Mouse (Mus musculus) lung, postnatal 0 days (tissue): ENCODE data around the gene Atg4a-ps.

Experiments
- CTCF ChIP-seq: IDR thresholded peaks from 2 replicates; pipeline ENCODE4 v1.5.1; 2016; ENCODE audit warnings: antibody characterized with exemption, mild to moderate bottlenecking
- EP300 ChIP-seq: IDR thresholded peaks from 2 replicates; pipeline ENCODE4 v1.6.1; 2016; ENCODE audit warnings: antibody characterized with exemption, mild to moderate bottlenecking, control low read depth

- peak; percentile 40 for TF ChIP-seq CTCF
- TF ChIP-seq EP300 = no peak
Measured at GRCm38 (mm10) chr3:103616981-103617380, 28.9 kb downstream of the Atg4a-ps start.
